Mouse (Mus musculus) frontal cortex, postnatal 10 days (tissue): Measurements from ENCODE around the gene Adamtsl5.

Experiments used
- DNase-seq, 2 experiments: peaks; one replicate each; pipeline ENCODE4 v3.0.0; 2022; ENCODE audit warnings: low spot score in 2 of 2, mixed read lengths in 1 of 2

The Adamtsl5 gene

DNA sequence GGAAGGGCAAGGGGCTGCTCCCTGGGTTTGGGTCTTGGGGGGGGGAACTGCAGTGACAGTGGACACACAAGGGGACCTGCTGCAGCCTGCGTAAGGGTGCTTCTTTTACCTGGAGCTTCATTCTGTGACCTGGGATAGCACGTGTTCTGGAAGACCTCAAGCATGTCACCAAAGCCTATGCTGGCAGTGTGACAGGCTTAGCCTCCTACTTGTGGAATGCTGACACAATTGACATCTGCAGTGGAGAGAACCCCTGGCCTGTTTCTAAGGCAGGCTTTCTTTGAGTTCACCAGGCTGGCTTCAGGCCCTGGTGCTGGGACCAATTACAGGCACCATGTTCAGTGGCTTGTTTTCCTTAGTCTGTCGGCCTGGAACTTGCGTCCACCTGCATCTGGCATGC lies 53.9 kb downstream of the Adamtsl5 start:
- DNase-seq = no peak

DNA sequence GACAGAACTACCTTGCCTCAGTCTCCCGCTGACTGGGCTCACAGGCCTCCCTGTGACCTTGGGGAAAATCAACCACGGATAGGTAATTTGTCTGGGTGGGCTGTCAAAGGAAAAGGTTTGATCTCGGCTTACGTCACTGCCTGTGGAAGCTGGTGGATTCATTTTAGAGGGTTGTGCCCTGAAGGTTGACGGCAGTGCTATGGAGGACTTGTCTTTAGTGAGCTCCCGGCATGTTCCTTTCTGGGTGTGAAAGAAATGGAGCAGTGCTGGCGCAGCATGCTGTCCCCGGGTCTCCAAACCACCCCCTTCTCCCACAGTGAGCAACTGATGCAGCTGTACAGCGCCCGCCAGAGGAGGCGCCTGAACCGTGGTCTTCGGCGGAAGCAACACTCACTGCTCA lies 54.9 kb downstream of the Adamtsl5 start:
- no peak for DNase-seq

DNA sequence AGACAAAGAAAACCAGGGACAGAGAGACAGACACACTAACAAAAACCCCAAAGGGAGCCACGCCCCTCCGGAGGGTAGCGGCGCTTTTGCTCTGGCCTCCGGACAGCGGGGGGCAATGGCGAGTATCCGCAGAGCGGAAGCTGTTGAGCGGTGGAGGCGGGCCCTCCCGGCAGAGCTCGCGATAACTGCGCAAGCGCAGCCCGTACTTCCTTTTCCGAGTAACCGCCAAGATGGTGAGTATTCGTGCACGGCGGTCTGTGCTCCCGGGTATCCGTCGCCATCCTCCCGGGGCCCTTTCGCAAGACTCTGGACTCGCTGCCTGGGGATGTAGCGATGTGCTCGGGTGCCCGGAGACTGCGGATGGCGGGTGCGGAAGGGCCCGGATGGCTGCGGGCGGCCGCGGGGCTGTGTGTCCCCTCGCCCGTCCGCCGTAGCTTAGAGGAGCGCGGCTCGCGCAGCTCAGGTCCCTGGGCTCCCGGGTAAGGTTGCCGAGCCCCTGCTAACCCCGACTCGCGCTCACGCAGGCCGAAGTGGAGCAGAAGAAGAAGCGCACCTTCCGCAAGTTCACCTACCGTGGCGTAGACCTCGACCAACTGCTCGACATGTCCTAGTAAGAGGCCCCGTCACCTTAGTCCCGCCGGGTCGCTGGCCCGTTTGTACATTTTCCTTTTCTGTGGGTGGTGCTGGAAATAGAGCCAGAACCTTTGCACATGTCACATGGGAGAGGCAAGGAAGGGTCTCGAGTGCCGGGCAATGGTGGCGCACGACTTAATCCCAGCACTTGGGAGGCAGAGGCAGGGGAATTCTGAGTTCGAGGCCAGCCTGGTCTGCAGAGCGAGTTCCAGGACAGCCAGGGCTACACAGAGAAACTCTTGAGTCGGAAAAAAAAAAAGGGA lies 55.7 kb downstream of the Adamtsl5 start, which contains the start of gene Rps15:
Gene Rps15 (plus strand): TSS at position 203 of the 896 bp plus-strand sequence.
- peak; percentile 87 to 93 for DNase-seq
